Mouse (Mus musculus): Measurements from ENCODE around the gene Crhbp.
A peak's percentile ranks its signal among the peaks of the same experiment; 100 is the strongest.

Gene Crhbp

DNA sequence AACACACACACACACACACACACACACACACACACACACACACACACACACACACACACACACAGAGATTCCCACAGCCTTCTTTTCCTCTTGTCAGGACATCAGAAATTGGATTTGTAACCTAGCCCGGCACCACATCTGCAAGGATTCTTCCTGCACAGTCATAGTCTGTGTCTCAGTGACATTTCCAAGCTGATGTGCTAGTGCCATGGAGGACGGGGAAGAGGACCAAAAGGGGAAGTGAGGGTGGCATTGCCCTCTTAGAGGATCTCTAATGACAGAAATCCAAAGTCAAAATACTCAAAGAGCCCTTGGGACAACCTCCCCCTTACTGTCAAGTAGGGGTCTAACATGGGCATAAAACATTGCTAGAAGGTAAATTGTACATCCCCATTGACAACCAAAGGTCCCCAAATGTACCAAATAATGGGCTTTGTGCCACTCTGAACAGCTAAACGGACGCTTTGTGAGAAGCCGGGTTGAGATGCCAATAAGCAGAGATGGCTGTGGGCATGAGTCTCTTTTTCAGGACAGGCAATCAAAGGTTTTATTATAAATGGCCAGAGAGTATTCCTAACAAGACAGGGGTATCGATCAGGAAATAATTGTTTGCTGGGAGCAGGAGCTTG is 26.0 kb downstream of the Crhbp start:
- no peak for DNase-seq

GRCm38 (mm10) chr13:95412257-95412656 is 32.5 kb downstream of the Crhbp start:
- DNase-seq: no peak

GRCm38 (mm10) chr13:95393242-95393641 is 51.5 kb downstream of the Crhbp start:
- no peak for DNase-seq

DNA sequence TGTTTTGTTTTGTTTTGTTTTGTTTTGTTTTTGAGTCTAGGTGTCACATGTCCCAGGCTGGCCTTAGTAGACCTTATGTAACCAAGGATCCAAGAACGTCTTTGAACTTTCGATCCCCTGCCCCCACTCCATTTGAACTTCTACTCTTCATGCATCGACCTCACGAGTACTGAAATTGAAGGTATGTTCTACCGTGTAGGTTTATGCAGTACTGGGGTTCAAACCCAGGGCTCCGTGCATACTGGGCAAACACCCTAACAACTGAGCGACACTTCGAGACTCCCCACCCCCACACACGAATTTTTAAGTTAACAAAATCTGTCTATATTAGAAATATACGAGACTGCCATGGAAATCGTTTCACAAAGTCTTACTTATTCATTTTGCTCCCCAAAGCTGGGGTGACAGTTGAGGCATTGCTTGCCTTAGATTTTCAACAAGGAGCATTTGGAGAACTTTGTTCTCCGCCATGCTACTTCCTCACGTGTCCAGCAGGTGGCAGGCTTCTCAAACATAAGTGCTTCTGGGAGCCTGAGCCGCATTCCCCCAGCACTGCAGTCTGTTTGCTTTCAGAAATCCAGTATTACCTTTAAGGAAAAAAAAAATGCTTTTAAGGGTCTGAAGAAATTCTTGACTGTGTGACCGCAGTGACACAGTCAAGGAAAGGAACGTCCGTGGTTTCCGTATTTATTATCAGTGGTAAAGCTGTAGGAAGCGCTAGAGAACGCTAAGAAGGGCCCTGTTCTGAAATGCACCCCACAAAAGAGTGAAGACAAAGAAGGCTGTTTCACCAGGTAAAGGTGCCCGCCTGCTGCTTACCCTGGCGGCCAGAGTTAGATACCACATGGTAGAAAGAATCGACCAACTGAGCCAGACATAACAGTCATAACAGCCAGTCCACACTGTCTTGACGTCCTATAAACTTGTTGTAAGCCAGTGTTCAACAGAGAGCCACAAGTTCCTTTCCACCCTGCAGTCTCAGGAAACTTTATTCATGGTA is 54.6 kb downstream of the Crhbp start:
- peak; percentile 73 for DNase-seq

GRCm38 (mm10) chr13:95388226-95388625 is 56.5 kb downstream of the Crhbp start:
- no peak for DNase-seq

DNA sequence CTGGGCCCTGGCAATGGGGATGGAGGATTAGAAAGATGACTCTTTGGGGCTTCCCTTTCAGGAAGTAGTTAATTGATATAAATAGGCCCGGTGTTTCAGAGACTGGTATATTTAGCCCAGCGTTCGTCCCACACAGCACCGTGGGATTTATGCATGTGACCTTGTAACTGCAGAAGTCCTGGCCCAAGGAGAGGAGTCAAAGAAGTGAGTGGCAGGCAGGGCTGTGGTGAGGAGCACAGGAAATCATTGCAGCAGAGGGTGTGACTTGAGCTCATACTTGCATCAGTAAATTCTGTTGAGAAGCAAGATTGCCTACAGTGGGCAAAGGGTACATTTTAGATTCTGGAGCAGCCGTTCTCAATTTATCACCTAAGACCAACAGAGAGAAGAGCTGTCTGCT is 62.3 kb downstream of the Crhbp start:
- DNase-seq: no peak
